Mouse (Mus musculus) mesoderm, embryonic 11.5 days (tissue): Measurements from ENCODE around the gene Klhdc8a.
A peak's percentile ranks its signal among the peaks of the same experiment; 100 is the strongest.

ENCODE experiments used
- DNase-seq: peaks from one replicate; pipeline ENCODE4 v3.0.0-alpha.2; 2012; ENCODE audit warnings: low read depth, low spot score

The Klhdc8a gene

DNA sequence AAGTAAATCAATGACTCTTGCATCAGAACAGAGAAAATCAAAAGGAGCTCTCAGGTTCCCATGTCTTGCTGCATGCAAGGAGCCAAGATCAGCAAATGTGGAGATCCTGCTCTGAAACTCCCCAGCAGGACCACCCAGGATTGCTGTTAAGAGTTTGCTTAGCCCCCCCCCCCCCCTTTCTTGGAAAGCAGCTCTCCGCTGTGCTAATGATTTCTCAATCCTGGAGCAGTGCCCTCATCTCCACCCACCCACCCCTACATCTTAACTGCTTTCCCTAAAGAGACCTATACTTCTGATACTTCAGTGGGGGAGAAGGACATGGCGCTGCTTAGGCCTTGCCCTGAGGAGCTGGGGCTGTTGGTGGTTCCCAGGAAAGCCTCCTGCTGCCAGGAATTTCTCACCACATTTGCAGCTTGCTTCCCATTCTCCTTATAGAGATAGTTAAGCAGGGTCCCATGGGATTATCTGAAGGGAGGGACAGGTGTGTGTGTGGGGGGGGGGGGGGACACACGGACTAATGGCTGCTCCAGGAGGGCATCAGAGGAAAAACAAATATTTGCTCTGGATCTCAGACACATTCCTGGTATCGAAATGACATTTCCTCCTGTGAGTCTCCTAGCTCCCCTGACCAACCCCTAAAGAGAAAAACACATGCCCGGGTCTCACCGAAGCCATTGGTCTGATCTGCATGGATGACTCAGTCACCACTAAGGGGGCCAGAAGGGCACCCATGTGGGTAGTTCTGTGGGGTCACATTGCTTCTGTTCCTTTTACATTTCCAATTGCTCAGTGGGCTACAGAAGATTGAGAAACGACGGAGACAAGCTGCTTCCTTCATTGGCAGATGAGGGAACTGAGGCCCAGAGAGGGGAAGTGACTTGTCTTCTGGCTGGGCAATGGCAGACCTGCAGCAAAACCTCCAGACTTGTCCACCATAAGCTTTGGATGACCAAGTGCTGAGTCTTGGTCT, 19.8 kb downstream of the Klhdc8a start:
- no peak for DNase-seq

DNA sequence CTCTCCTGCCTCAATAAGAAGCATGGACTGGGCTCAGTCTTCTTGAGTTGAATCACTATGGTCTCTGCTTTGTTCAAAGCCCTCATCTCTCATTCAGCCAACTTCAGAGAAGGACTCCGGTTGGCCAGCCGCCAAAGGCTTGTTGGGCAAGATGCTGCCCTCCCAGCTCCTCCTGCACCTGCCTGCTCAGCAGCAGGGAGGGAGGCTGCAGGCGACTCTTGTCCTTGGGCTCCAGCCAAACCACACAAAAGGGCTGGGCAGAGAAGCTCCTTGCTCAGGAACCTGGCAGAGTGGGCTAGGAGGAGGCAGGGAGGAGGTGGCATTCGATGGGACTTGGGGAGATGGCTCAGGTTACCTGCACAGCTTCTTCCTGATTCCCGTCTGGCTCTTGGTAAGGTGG, 20.8 kb downstream of the Klhdc8a start:
- DNase-seq: no peak

DNA sequence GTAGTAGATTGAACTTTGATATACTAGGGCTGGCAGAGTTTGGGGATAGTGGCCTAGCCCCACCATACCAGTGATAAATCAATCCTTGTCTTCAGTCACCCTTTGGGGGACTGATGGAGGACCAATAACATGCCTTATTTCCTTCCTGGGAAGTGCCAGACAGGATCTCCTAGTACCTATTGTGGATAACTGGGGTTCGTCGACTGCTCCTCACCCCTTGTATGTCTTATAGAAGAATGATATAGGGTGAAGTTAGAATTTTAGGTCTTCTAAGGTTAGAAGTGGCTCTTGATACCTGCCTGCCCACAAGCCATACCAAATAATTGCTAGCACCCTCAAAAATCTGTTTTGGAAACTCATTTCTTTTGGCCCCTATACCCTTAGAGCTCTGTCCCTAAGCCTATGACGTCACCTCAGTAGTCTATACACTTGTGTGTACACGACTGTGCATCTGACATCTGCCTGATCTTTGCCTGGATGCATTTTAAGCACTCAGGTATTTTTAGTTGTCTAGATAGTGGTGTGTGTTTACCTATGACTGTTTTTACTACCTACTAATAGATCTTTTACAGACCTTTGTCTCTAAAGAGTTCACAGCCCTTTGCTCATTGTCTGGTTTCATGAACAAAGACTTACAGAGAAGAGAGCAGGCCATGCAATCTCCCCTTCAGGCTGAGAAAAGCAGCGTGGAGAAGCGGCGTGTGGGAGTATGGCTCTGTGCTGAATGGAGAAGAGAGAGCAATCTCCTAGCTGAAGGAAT, 23.6 kb downstream of the Klhdc8a start:
- DNase-seq: no peak

GRCm38 (mm10) chr1:132322711-132323542, 24.5 kb downstream of the Klhdc8a start:
- DNase-seq: peak; percentile 90

DNA sequence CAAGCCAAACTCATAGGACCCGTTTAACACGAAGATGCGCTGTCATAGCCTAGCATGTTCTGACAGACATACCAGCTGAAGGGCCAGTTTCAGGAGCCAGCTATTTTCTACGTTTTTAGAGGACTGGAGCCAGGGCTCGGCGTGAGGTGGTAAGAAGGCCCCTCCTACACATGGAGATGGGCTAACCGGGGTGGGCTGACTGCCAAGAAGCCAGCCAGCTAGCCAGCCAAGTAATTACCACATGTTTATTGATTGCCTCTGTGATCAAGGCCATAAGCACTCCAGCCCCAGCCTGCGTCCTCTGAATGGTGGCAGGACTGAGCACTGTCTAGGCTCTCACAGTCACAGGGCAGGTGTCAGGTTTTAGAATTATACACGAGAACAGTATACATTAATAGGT, 28.4 kb downstream of the Klhdc8a start:
- no peak for DNase-seq

- DNase-seq: no peak
These were observed 29.1 kb downstream of the Klhdc8a start for GRCm38 (mm10) chr1:132327477-132327876.

DNA sequence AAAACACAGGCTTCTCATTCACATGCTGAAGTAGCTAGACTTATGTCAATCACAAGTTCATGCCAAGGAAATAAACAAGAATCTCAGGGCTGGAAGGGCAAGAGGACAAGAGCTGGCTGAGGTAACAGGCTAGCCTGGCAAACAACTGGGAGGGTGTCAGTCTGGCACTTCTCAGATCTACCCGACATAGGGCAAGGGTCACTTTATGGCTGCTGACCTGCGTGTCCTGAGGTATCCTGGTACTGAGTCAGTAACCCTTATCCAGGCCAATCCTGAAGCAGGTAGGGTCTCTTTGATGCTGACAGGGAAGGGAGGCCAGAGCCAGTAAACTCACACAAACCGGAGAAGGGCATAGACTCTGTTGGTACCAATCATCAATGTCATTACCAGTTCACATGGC, 30.1 kb downstream of the Klhdc8a start:
- no peak for DNase-seq

- DNase-seq: no peak
These were observed 31.2 kb downstream of the Klhdc8a start for GRCm38 (mm10) chr1:132329656-132330055.

DNA sequence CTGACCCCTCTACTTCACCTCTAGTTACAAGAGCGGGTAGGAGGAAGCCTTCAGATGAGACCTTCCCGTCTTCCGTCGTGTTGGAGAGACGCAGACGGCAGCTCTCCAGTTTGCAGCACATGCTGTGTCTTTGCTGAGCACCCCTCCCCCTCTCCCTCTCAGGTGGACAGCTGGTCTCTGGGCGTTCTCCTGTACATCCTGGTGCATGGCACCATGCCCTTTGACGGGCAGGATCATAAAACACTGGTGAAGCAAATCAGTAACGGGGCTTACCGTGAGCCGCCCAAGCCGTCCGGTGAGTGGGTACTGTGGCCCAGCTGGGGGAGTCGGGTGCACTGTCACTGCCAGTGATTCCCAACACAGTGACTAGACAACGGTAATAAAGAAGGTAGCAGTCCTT, 32.0 kb downstream of the Klhdc8a start:
- DNase-seq: no peak

- DNase-seq: no peak
These were observed 32.9 kb downstream of the Klhdc8a start for GRCm38 (mm10) chr1:132331283-132331682.

DNA sequence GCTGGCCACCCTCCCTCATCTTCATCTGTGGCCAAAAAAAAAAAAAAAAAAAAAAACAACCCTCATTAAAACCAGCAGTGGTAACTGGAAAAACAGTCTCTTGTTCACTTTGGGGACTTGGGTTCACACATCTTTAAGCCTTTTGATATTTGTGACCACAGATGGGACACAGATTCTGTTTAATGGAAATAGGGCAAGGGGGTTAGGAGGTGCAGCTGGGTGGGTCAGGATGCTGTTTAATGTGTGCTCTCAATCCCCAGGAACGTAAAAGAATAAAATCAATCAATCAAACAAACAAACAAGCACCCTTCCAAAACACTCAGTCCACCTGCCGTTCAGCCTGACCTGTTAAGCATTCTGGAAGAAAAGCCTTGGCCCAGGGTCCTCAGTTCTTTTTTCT, 34.8 kb downstream of the Klhdc8a start:
- DNase-seq: no peak

GRCm38 (mm10) chr1:132333675-132334141, 35.3 kb downstream of the Klhdc8a start:
- DNase-seq: peak; percentile 83

DNA sequence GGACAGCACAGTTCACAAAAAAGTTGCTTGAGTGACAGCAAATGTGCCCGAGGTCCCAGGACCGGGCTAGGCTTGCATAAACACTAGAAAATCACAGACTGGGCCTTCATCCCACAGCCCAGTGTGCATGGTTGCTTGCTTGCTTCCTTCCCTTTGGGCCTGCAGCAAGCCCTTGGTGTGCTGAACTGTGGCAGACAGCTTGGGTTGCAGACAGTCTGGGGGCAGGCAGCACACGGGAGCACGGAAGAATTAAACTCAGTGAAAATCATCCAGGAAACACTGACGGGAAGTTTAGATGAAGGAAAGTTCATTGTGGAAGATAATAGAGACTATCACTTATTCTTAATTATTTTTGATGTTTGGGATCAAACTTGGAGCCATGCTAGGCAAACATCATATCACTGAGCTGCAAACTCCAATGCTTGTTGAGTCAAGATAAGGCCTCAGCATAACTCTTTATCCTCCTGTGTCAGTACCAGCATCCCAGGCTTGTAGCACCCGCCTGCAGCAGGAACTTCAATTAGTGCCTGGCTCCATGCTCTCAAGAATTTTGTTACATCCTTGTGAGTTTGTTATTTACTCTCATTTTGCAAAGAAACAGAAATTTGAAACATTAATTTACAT, 35.9 kb downstream of the Klhdc8a start:
- no peak for DNase-seq

GRCm38 (mm10) chr1:132335378-132335965, 37.0 kb downstream of the Klhdc8a start:
- peak; percentile 76 for DNase-seq

GRCm38 (mm10) chr1:132336921-132337320, 38.5 kb downstream of the Klhdc8a start:
- DNase-seq: no peak

DNA sequence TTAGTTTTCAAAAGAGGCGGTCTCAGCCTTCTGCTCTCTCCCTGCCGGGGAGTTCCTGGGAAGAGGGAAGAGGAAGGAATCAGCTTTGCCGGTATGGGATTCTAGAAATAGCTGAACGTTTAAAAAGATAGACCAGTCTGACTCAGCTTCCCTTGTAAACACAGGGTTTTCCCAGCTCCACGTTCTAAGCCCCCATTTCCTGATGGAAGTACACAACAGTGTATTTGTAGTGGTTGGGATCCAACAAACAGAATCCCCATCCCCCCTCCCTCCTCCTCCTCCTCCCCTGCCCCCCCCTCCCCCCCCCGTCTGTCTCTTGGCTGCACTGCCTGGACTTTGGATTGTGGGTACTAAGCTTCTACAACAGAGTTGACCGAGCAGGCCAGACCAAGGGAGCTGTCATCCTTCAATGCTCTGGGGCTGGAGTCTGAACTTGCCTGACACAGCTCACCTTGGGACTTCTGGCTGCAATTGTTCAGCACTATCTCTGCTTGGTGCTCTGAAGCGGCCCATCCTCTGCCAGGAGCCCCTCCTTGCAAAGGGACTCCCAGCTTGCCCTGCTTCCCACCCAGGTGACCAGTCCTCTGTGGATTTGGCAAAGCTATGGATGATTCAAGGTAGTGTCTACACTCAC, 39.7 kb downstream of the Klhdc8a start:
- no peak for DNase-seq

DNA sequence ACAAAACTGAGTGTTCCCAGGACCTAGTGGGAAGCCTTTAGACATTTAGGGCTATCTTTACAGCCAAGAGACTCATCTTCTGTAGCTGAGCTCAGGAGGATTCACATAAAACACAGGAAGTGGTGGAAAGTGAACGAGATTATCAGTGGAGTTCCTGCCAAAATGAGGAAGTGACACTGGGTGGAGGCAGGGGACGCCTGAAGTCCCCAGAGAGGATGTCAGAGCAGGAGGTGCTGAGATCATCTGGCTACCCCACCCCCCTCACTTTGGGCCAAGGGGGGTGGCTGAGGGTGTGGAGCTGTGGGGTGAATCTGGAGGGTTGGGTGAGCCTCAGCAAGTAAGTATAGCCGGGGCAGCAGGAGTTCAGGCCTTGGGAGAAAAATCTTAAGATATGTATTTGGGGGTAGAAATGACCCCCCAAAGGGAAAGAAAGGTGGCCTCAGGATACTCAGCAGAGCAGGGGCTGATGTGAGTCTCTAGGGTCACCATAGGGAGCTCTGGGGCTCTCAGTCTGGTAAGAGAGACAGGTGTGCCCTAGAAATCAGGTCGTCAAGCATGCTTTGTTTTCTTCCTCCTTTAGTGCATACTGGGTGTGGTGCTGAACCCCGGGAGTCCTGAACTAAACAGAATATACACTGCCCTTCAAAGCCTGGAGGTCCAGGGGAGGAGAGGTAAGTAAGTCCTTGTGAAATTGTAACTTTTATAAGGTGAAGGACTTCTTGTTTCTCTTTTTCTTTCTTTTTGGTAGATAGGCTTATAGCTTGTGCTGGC, 43.5 kb downstream of the Klhdc8a start:
- no peak for DNase-seq

DNA sequence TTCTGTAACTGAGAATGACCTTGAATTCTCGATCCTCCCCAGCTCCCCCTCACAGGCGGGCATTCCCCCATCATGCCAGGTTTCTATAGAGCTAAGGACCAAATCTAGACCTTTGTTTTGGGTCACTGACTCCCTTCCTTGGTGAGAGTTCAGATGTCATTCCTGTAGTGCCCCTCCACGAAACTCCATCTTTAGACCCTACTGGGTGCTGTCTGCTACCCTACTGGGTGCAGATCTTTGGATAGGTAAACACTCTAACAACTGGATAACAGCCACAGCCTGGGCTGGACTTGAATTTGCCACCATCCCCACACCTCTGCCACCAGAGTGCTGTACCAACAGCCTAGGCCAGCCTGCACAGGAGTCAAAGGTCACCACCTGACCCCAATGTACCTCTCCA, 44.1 kb downstream of the Klhdc8a start:
- no peak for DNase-seq

DNA sequence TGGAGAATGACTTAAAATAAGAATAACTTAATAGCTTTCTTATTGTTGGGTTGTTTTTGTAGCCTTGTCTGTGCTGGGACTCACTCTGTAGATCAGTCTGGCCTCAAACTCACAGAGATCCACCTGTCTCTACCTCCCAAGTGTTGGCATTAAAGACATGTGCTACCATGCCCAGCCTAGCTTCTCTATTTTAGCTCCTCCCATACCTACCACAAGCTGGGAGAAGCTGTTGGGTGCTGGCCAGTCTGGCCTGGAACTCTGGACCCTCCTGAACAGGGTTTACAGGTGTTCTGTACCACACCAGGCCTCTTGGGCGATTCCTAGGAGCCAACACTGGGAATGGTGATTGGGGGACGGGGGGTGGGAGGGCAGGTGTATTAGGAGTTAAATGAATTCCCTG, 44.8 kb downstream of the Klhdc8a start:
- DNase-seq: no peak

DNA sequence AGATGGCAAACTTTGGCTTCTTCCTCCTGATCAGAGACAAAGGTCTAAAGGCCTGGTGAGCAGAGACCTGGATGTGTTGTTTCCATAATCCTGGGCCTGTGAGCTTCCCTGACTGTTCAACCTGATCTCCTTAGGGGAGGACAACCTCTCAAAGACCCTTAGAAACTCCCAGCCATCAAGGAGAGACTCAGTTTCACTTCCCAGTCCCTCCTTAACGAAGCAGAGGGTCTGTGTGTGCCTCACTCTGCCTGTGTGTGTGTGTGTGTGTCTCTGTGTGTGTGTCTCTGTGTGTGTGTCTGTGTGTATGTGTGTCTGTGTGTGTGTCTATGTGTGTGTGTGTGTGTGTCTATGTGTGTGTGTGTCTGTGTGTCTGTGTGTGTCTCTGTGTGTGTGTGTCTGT, 45.2 kb downstream of the Klhdc8a start:
- no peak for DNase-seq
